Mouse (Mus musculus): ENCODE data around the gene Adcy5.

Adcy5 gene

DNA sequence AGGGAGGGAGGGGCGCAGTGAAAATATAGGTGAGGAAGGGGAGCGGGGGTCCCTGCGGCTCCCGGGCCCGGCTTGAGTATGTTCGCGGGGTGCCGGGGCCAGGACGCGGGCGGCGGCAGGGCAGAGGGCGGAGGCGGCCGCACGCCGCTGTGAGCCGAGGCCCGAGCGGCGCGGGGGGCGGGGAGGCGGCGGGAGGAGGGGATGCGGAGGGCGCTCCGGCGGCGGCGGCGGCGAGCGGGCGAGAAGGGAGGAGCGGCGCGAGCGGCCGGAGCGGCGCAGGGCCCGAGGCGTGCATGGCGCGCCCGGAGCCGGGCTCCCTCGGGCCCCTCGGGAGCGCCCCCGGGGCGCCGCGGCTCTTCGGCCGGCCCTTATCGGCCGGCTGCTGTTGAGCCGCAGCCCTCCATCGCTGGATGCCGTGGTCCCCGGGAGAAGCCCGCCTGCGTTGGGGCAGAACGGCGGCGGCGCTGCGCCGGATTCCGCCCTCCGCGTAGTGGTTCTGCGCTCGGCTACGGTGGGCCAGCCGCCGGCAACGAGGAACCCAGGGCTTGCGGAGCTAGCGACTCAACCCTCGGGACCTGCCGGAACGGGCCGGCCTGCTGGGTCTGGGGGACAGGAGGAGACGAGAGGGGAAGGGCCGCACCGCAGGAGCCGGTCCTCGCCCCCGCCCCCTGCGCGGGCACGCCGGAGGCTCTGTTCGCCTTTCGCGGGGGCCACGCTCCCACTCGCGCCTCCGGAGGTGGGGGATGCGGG is at the start of gene Adcy5:
Gene Adcy5, plus strand, starts transcription at position 237 of the 750 bp plus-strand sequence.
- peak in 1 of 2 experiments; percentile 8 for DNase-seq (ENCODE audit: low spot score in 2 of 2)

DNA sequence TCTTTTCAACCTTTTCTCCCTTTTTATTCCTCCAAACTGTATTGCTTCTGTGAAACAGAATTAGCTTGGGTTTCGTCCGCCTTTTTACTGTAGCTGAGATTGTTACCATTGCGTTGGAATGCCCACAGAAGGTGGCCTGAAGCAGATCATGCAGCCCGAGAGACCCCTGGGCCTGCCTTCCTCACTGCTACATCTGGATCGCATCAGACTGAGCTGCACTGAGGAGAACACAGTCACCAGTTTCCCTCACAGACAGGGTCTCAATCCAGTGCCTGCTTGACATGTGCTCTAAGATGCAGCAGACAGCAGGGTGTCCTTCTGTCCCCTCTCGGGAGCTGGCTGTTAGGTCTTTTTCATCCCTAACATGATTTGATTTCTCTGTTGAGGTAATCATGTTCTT is 46.7 kb upstream of the Adcy5 start:
- DNase-seq (ENCODE audit: low spot score in 2 of 2), result no peak

DNA sequence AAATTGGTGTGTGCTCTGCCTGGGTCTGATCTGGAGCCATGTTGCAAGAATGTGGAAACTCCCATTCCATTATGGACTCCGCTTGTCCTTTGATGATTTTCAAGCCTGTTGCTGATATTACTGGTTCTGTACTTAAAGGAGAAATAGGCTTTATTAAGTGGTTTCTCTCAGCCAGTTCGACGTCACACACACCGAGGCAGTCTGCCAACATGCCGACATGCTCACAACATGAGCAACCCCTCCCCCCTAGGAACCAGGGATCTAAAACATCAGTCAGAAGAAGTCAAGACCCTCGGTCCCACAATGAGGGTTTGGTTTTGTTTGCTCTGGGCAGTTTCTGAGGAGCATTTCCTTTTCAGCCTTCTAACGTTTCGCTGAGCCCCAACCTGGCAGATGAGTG is 45.5 kb upstream of the Adcy5 start:
- DNase-seq (ENCODE audit: low spot score in 2 of 2), result no peak

DNA sequence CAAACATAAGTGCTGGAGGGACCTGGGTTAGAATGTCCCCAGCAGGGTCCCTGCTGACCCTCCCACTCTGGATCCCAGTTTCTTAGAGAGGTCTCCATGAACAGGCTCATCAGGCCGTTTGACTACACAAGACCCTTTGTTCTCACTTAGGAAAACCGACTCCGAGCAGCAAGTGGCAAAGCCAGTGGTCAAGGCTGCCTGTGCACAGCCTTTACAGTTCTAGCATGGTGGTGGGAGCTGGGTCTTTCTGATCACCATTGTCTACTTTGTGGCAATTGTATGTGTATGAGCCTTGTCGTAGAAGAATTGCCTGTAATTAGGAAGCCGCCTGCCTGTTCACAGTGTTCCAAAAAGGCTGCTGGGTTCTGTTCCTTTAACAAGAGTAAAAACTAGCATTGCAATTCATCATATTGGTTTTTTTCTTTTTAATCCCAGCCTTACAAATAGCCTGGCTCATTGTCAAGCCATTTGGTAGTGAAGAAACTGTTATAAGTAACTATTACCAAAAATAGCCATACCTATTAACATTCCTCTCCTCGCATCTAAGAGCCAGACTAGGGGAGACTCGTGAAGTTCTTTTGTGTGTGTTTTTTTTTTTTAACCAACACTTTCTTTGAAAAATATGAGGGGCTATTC is 44.9 kb upstream of the Adcy5 start:
- no peak for DNase-seq (ENCODE audit: low spot score in 2 of 2)

DNA sequence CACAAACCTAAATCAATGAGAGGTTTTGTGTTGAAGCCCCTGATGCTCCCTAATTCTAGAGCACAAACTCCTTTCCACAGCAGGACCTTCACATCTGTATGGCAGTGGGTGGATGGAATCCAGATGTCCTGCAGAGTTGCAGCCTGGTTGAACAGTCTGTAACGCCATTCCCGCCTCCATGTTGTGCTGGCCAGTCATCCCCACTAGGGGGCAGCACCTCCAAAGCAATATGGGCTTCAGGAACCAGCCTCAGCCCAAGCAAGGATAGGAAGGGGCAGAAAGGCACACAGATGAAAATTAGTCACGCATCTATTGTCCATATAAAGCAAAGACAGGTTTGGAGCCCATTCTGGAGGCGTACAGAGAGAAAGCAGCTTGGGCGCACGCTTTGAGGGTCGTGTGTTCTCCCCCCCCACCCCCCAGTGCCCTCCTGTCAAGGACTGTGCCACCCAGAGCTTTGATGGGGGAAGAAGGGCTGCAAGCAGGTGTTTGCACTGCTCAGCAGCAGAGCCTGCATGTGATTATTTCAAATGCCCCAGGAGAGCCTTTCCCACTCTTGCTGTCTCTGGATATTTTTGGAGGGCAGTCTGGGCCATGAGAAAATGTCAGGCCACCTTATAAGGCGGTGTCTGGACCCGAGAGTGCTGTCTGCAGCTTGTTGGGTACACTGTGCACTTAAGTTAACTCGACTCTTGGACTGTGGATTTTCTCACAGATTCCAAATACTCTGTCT is 44.1 kb upstream of the Adcy5 start:
- peak; percentile 52 to 70 for DNase-seq (ENCODE audit: low spot score in 2 of 2)

DNA sequence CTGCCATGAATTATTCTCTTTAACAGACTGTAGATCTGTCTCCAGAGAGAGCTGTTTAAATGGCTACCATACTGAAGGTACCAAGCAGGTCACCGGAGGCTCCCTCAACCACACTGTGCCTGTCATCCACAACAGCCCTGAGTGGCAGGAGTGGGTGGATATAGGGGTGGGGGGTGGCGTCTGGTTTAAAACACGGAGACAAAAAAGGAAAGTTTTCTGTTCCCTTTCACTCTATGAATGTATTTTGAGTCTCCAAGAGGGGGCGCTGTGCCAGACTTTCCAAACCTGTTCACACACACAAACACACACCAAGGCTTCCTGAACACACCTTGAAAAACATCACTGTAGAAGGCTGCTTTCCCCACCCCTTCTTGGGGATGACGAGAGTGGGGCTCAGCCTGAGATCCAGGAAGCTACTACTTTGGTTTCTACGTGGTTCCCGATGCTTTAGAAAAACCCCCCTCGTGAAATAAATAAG is 43.5 kb upstream of the Adcy5 start:
- peak in 1 of 2 experiments; percentile 20 for DNase-seq (ENCODE audit: low spot score in 2 of 2)

DNA sequence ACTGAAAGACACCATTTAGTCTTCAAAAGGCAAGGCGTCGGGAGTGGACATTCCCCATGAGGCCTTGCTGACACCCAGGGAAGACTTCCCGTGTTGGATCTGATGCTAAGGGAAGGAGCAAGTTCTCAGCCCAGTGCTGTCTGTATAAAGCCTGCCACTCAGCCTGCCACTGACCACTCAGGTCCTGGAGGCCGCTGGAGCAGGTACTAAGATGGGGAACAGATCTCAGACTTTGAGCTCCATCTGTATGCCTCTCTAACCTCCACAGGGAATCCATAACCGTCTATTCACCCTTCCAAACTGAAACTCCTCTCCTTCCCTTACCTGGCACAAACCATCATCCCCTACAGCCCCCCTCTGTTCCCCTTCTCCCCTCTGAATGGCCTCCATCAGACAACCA is 41.2 kb upstream of the Adcy5 start:
- DNase-seq (ENCODE audit: low spot score in 2 of 2), result no peak

GRCm38 (mm10) chr16:35116328-35116956 is 38.2 kb upstream of the Adcy5 start:
- DNase-seq (ENCODE audit: low spot score in 2 of 2), result no peak

DNA sequence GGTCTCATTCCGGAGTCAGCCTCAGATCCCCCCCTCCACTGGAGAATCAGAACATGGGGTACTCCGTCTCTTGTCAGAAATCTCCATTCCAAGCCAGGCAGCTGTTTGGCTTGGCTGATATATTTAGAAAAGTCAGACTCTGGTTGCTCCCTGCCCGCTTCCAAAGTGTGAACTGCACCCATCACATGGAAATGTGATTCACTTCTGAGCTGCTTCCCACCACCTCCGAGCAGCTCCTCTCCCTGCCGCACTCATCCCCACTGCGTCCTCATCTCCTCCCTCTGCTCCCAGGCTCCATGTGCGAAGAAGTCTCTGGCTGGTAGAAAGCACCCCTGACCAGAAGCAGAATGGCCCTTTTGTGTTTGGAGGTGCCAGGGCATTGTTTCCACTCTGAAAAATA is 37.2 kb upstream of the Adcy5 start:
- DNase-seq (ENCODE audit: low spot score in 2 of 2), result no peak

- DNase-seq (ENCODE audit: low spot score in 2 of 2), result no peak
Measured at GRCm38 (mm10) chr16:35120603-35121002, 34.1 kb upstream of the Adcy5 start.

GRCm38 (mm10) chr16:35127270-35127669 is 27.4 kb upstream of the Adcy5 start:
- no peak for DNase-seq (ENCODE audit: low spot score in 2 of 2)

DNA sequence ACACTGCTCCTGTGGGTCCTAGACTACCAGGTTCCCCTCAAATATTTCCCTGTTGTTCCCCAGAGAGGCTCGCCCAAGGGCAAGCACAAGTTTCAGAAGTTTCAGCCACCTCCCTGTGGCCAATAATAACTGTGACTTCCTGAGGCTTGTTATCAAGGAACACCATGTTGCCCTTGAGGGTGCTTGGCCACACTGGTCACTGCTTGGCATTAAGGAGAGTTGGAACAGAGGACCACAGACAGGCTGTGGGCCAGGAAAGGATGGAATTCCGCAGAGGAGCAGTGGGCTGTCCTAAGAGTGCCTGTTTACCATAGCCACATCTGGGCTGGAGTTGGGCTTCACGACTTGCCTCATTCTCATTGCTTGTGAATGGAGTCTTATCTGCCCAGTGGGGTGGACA is 24.5 kb upstream of the Adcy5 start:
- DNase-seq (ENCODE audit: low spot score in 2 of 2), result no peak

GRCm38 (mm10) chr16:35139416-35139815 is 15.3 kb upstream of the Adcy5 start:
- no peak for DNase-seq (ENCODE audit: low spot score in 2 of 2)

GRCm38 (mm10) chr16:35139873-35140619 is 14.6 kb upstream of the Adcy5 start:
- no peak for DNase-seq (ENCODE audit: low spot score in 2 of 2)

- no peak for DNase-seq (ENCODE audit: low spot score in 2 of 2)
Measured at GRCm38 (mm10) chr16:35140620-35140975, 14.1 kb upstream of the Adcy5 start.

DNA sequence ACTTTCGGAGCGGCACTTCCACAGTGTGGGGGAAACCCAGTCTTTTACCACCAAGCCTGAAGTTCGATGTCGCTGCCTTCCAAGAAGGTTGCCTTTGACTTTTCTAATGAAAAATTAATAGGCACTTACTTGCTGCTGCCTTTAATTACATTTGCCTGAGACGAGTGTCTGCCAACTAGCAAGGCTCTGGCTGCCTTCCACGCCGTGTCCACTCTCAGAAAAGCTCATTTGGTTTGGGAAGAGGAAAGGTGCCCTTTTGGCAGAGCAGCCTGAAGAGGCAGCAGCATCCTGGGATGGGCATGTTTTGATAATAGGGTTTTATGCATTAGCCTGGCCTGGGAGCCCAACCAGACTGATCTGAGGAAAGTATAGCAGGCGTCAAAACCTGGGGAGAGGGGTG is 12.8 kb upstream of the Adcy5 start:
- DNase-seq (ENCODE audit: low spot score in 2 of 2), result no peak

DNA sequence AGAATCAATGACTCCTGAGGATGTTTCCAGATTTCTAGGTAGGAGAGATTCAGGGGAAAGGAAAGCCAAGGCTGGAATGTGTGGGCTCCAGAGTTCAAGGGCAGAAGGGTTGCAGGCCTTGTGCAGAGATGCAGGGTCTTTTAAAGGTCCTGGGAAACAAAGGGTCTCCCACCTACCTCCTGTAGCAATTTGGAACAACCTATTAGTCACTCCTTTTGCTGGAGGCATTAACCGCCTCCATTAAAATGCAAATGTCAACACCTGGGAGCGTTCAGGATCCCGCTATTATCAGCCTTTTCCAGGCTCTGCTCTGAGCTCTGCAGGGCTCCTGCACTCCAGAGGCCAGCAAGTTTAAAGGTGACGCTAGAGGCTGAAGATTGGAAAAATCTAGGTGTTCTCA is 8.5 kb upstream of the Adcy5 start:
- DNase-seq (ENCODE audit: low spot score in 2 of 2), result no peak

DNA sequence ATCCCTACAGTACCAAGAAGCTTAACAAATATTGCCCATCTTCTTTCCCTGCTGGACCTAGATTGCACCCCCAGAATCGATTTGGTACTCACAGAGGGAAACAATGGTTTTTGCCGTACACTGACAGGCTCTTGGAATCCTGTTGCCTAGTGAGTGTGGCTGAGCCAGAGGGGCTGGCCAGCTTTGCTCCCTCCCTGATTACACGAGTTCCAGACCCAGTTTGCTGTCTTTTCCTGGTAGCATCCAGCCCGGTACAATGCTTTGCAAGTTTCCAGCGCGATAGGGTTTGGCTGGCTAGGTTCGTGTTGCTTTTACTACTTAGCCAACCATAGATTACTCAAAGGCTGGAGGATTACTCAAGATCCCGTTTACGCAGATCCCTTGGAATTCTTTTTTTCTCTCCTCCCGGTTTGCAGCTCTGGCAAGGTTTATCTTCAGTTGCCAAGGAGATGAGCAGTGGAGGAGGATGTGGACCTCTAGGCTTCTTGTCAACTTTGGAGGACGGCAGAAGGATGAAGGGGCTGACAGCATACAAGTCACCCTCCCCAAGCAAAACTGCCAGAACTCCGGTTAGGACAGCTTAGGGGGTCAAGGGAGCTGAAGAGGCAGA is 1.4 kb upstream of the Adcy5 start:
- no peak for DNase-seq (ENCODE audit: low spot score in 2 of 2)

- no peak for DNase-seq (ENCODE audit: low spot score in 2 of 2)
Measured at GRCm38 (mm10) chr16:35154245-35154640, 434 bp upstream of the Adcy5 start.

GRCm38 (mm10) chr16:35155391-35156305 is 971 bp downstream of the Adcy5 start:
- DNase-seq (ENCODE audit: low spot score in 2 of 2), result peak in 1 of 2 experiments; percentile 24

All from thymus, postnatal 10 days (tissue).